Mouse (Mus musculus): ENCODE measurements around the gene Ppp2r5c.

Gene Ppp2r5c

GRCm38 (mm10) chr12:110545040-110545701 lies 98.3 kb downstream of the Ppp2r5c start:
- in situ Hi-C loops (cut with MboI, MseI) = no loop called here

GRCm38 (mm10) chr12:110547573-110547972 lies 100.7 kb downstream of the Ppp2r5c start:
- in situ Hi-C loops (cut with MboI, MseI) = no loop called here

- in situ Hi-C loops (cut with MboI, MseI) = no loop called here
These were observed 102.7 kb downstream of the Ppp2r5c start for GRCm38 (mm10) chr12:110549437-110550112.

DNA sequence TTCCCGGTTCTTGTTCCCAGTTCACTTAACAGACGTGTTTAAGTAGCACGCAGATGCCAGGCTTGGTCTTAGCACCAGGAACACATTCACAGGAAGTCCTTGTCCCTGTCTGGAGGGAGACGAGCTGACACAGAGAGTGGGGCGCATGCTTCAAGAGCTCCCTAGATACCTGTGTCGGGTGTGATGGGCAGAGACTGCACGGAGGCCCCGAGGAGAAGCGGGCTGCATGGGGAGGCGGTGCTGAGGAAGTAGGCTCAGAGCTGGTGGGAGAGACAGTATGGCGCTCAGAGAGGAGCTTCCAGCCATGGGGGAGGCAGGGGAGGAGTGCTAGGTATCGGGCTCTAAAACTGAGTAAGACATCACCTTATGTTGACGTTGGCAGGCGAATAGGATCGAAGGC lies 103.4 kb downstream of the Ppp2r5c start:
- in situ Hi-C loops (cut with MboI, MseI) = no loop called here

GRCm38 (mm10) chr12:110552113-110552512 lies 105.2 kb downstream of the Ppp2r5c start:
- in situ Hi-C loops (cut with MboI, MseI) = no loop called here

GRCm38 (mm10) chr12:110553362-110553761 lies 106.4 kb downstream of the Ppp2r5c start:
- in situ Hi-C loops (cut with MboI, MseI) = no loop called here

GRCm38 (mm10) chr12:110555536-110556240 lies 108.8 kb downstream of the Ppp2r5c start:
- in situ Hi-C loops (cut with MboI, MseI) = no loop called here

GRCm38 (mm10) chr12:110556861-110557628 lies 110.1 kb downstream of the Ppp2r5c start:
- in situ Hi-C loops (cut with MboI, MseI) = no loop called here

DNA sequence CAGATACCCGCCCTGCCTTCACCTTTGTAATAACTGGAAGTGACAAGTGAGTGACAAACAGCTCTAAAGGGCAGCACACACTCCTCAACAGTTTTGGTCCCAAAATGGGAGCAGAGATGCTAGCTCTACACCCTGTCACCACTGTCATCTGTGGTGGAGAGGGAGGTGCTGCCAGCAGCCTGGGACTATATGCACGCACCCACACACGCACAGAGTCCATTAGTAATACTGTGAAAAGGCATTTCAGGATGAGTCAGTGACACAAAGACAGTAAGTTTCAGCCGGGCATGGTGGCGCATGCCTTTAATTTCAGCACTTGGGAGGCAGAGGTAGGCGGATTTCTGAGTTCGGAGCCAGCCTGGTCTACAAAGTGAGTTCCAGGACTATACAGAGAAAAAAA lies 111.3 kb downstream of the Ppp2r5c start:
- in situ Hi-C loops (cut with MboI, MseI) = no loop called here

DNA sequence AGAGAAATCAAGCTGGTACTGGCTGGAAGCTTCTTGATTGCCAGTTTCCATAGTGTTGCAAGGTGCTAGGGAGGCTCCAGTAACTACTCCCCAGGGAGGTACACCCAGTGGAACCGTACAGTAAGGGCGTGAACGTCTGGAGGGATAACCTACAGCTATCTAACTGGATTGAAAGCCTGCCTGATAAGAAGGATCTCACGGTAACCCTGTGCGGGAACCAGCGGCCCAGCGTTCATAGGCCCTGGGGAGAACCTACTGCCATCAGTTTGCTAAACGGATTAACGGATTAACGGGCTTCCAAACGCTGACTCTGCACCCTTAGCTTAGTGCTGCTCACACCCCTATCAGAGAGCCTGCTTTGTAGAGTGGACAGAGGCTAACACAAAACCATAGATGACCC lies 116.5 kb downstream of the Ppp2r5c start:
- in situ Hi-C loops (cut with MboI, MseI) = loop anchor here (10.0 kb wide), 1 partner anchor 109 kb away; no protein-coding TSS in a partner anchor

- in situ Hi-C loops (cut with MboI, MseI) = loop anchor here (10.0 kb wide), 1 partner anchor 110 kb away; no protein-coding TSS in a partner anchor
These were observed 117.9 kb downstream of the Ppp2r5c start for GRCm38 (mm10) chr12:110564848-110565247.

GRCm38 (mm10) chr12:110566366-110566765 lies 119.4 kb downstream of the Ppp2r5c start:
- in situ Hi-C loops (cut with MboI, MseI) = loop anchor here (10.0 kb wide), 1 partner anchor 112 kb away; no protein-coding TSS in a partner anchor

- in situ Hi-C loops (cut with MboI, MseI) = no loop called here
These were observed 124.1 kb downstream of the Ppp2r5c start for GRCm38 (mm10) chr12:110571050-110571449.

- in situ Hi-C loops (cut with MboI, MseI) = no loop called here
These were observed 125.4 kb downstream of the Ppp2r5c start for GRCm38 (mm10) chr12:110572351-110572750.

DNA sequence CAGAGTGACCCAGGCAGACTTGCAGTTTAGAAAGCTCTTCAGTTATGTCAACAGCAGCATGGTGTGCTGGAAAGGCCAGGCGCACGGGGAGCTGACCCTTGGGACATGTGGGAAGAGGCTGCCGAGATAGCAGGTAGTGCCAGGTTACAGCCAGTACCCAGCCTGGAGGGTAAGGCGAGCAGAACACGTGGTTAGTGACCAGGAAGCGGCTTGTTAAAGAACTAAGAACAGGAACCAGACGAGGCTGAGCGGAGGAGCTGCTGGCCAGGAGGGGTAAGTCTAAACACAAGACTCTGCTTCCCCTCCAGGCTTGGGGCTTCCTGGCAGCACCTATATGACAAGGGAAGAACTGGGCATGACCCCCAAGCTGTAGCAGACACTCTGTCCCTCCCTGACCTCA lies 126.7 kb downstream of the Ppp2r5c start:
- in situ Hi-C loops (cut with MboI, MseI) = no loop called here

DNA sequence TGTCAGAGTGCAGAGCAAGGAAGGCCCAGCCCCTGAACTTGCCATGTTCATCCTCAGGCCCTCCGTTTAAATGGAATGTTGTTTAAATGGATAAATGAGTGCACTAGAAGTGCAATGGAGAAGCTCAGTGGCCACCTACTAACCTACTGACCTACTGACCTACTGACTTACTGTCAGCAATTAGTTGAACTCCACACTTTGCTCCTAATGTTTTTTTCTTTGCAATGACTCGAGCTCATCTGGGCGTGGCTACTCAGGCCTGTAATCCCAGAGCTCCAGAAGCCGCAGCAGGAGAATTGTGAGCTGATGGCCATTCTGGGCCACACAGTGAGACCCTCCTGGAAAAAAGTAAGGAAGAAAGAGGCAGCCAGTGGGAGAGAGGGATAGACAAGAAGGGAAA lies 129.0 kb downstream of the Ppp2r5c start:
- in situ Hi-C loops (cut with MboI, MseI) = loop anchor here (25.0 kb wide), 1 partner anchor 1514 kb away; the partner anchor contains the start of gene Begain

- in situ Hi-C loops (cut with MboI, MseI) = loop anchor here (25.0 kb wide), 1 partner anchor 1516 kb away; the partner anchor contains the start of gene Begain
These were observed 131.4 kb downstream of the Ppp2r5c start for GRCm38 (mm10) chr12:110578333-110578732.

DNA sequence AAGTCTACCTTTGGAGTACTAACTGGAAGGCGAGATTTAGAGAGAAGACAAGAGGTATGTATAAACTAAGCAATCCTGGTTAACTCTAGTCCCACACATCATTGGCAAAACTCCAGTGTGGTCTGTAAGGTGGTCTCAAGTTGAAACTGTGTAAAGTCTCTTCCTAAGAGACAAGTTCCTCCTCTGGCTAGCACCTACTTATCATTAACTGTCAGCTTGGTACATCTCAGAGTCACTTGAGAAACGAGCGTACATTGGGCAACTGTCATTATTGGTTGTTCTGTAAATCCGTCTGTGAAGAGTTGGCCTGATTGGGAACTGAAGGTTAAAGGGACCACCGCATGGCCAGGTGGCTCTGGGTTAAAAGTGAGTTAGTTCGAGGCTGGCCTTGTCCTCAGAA lies 141.7 kb downstream of the Ppp2r5c start:
- in situ Hi-C loops (cut with MboI, MseI) = loop anchor here (25.0 kb wide), 1 partner anchor 1526 kb away; the partner anchor contains the start of gene Begain

- in situ Hi-C loops (cut with MboI, MseI) = loop anchor here (5.0 to 25.0 kb wide), 2 partner anchors 144 to 1529 kb away; partner anchors contain the start of genes Begain and Ppp2r5c
These were observed 143.9 kb downstream of the Ppp2r5c start for GRCm38 (mm10) chr12:110590804-110591259.

DNA sequence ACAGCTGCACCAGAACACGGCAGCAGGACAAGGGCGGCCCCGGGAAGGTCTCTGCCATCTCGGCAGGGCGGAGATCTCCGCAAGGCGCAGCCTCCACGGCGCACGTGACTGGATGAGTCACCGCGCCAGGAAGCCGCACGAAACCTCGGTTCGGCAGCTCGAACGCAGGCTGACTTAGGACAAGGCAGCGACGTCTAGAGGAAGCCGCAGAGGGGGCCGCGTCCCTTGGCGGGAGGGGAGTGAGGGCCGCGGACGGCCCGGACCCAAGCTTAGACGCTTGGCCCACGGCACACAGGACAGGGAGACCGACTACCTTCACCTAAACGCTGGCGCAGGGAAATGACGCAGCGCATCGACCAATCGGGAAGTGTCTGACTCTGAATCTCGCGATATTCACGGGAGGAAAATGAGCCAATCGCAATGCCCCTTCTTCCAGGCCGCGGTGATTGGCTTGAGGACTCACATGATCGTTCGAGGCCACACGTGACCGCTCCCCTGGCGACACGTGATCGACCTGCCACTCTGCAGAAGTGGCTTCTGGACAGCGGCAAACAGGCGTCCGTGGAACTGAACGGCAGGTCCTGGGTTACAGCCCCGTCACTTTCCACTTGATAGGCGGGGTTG lies 144.5 kb downstream of the Ppp2r5c start:
- in situ Hi-C loops (cut with MboI, MseI) = loop anchor here (5.0 to 25.0 kb wide), 2 partner anchors 144 to 1529 kb away; partner anchors contain the start of genes Begain and Ppp2r5c
